13 mouse cellular contexts compared by ENCODE assay signal in genomic region chr3:149581141-149581540, GRCm38 (mm10).
"Had no signal": no experiment of that assay in that cellular context is flagged by ENCODE, and none has a peak within 500 bp of the region (broad histone marks: within the 10 kb centered on the region; RNA-seq: fewer than 3 reads in every experiment).

No protein-coding gene starts in this region.

- H3K4me3 ChIP-seq: limb, embryonic 12.5 days; liver, embryonic 13.5 days; lung, embryonic 15.5 days had no signal

- H3K27ac ChIP-seq: limb, embryonic 12.5 days; liver, embryonic 13.5 days; lung, embryonic 15.5 days; macrophage had no signal

- H3K9ac ChIP-seq: limb, embryonic 12.5 days; liver, embryonic 13.5 days; liver, postnatal 0 days; lung, embryonic 15.5 days had no signal

- DNase-seq: kidney, adult 8-10 months; kidney, postnatal 25 days; liver; liver, embryonic 13.5 days; liver, postnatal 0 days; lung, postnatal 14 days; right cerebral cortex, adult 18-20 months; right cerebral cortex, postnatal 25 days; thymus, postnatal 4 days had no signal

- H3K27me3 ChIP-seq: limb, embryonic 12.5 days; liver, embryonic 13.5 days; lung, embryonic 15.5 days had no signal

- H3K9me3 ChIP-seq: limb, embryonic 12.5 days; liver, embryonic 13.5 days; lung, embryonic 15.5 days had no signal

- H3K4me1 ChIP-seq: liver, embryonic 13.5 days; lung, embryonic 15.5 days had no signal

- ATAC-seq: intestine, postnatal 0 days; liver, postnatal 0 days had no signal

- H3K36me3 ChIP-seq: limb, embryonic 12.5 days; liver, embryonic 13.5 days; lung, embryonic 15.5 days had no signal

- H3K4me2 ChIP-seq: limb, embryonic 12.5 days; liver, embryonic 13.5 days; lung, embryonic 15.5 days had no signal
